Mouse (Mus musculus) induced T-regulatory cell, adult 2 months (primary cell): ENCODE results near the gene Wdr76.
"Not testable (repeated sequence)": the region's sequence is repeated elsewhere in the genome, so short reads cannot be mapped to it uniquely, and the experiment has no call there.

ENCODE experiments used
- DNase-seq: peaks from one replicate; pipeline ENCODE4 v3.0.0-alpha.2; 2012; ENCODE audit warnings: low read depth

Gene Wdr76

DNA sequence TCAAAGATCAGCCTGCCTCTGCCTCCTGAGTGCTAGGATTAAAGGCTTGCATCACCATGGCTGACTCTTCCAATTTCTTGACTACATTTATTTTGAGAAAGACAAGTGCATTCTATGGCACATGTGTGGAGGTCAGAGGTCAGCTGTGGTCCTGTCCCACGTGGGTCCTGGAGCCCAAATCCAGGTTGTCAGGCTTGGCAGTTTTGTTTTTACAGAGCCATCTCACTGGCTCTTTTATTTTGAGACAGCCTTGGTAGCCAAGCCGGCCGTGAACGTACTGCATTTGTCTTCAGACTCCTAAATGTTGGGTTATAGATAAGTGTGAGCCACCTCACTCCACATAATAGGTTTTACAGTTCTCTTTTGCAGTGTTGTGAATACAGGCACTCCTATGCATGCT lies 12.2 kb downstream of the Wdr76 start:
- DNase-seq = not testable (repeated sequence)

- no peak for DNase-seq
Measured at GRCm38 (mm10) chr2:121522006-121522405, 15.5 kb downstream of the Wdr76 start.

DNA sequence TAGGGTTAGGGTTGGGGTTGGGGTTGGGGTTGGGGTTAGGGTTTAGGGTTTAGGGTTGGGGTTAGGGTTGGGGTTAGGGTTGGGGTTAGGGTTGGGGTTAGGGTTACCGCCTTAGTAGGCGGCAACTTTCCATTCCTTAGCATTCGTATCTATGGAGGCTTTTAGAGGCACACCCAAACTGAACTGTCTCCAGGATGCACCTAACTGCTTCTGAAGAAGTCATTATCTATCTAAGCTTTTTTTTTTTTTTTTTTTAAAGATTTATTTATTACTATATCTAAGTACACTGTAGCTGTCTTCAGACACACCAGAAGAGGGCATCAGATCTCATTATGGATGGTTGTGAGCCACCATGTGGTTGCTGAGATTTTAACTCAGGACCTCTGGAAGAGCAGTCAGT lies 16.3 kb downstream of the Wdr76 start:
- not testable (repeated sequence) for DNase-seq

GRCm38 (mm10) chr2:121525056-121525455 lies 18.5 kb downstream of the Wdr76 start:
- DNase-seq = no peak

DNA sequence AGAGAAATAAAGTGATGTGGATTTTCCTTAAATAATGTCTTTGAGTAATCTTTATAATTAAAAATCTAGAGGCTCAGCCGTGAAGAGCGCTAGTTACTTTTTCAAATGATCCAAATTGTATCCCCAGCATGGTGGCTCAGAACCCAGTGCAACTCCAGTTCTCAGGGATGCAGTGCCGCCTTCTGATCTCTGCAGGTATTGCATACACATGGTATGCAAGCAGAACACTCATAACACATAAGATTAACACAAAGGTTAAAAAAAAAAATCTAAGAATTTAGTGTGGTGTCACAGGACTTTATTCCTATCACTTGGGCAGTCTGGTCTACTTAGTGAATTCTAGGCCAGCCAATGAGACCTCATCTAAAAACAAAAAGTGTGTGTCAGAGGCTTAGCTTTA lies 38.3 kb downstream of the Wdr76 start:
- no peak for DNase-seq

- no peak for DNase-seq
Measured at GRCm38 (mm10) chr2:121549630-121550029, 43.1 kb downstream of the Wdr76 start.

GRCm38 (mm10) chr2:121551271-121551670 lies 44.7 kb downstream of the Wdr76 start:
- DNase-seq = no peak

DNA sequence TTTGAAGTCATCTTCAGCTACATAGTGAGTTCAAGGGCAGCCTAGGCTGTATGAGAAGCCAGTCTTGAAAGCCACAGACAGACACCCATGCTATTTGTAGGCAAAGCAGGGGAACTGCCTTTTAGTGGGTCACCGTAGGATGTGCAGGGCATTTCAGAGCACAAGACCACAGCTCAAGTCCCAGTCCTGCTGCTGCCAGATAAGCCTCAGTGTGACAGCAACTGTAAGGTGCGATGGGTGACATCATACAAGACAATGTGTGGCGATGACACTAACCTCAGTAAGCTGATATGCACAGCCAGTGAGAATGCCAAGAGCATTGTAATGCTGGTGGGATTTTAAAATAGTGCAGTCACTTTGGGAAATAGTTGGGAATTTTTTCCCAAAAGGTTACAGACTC lies 56.6 kb downstream of the Wdr76 start:
- no peak for DNase-seq

GRCm38 (mm10) chr2:121565911-121566310 lies 59.4 kb downstream of the Wdr76 start:
- no peak for DNase-seq

DNA sequence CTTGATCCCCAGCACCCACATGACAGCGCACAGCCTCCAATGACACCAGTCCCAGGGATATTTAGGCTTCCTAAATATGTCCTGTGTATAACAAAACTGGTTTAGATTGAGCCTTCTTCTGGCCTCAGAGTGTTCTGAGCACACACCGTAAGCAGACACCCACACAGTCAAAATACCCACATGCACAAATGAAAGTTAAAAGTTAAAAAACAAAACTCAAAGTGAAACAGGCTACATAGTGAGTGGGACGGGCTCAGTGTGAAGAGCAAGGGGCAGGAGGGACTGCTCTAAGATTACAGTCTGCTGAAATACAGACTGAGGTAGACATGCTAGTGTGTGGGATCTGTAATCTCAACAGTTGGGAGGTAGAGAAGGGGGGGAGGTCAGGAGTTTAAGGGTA lies 63.5 kb downstream of the Wdr76 start:
- peak; percentile 70 for DNase-seq

DNA sequence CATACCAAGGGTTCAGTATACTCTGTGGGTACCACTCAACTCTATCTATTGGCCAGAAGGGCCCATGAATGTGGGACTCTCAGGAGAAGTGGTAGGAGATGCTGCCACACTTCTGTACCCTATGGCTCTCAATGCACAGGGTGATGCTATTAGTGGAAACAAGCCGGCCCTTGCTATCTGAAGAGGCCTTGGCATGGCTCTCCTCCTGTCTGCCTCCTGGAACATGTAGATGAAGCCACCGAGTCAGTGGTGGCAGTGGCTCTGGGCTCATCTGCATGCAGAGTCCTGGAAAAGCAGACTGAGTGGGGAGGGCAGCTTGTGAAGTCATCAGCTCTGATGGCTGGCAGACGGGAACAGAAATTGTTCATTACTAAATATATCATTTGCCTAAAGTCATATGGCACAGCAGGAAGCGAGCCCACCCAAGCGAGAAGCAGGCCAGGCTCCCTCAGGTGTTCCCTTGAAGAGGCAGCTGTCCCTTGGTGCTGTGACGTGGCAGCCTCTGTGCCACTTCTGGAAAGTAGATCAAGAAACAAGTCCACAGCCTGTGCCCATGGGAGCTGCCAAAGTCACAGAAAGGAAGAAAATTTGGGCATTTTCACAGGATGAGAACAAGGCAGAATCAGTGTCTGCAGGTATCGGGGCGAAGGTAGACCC lies 64.6 kb downstream of the Wdr76 start:
- no peak for DNase-seq

DNA sequence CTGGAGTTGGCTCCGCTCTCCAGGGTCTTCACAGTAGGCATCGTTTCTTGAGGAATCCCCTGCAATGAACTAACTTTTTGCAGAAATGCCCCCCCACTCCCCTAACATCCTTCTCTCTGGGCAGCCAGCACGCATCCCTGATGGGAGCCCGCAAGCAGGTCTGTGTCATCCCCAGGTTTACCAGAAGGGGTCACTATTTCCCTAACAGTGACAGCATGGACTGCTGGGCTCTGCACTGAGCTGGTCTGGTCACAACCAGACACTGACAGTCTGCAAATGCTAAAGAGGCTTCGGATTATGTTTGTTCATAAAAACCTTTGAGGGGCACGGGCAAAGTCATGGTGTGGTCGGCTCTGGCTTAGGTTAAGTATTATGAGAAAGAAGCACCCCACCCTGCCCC lies 65.3 kb downstream of the Wdr76 start:
- DNase-seq = peak; percentile 89

DNA sequence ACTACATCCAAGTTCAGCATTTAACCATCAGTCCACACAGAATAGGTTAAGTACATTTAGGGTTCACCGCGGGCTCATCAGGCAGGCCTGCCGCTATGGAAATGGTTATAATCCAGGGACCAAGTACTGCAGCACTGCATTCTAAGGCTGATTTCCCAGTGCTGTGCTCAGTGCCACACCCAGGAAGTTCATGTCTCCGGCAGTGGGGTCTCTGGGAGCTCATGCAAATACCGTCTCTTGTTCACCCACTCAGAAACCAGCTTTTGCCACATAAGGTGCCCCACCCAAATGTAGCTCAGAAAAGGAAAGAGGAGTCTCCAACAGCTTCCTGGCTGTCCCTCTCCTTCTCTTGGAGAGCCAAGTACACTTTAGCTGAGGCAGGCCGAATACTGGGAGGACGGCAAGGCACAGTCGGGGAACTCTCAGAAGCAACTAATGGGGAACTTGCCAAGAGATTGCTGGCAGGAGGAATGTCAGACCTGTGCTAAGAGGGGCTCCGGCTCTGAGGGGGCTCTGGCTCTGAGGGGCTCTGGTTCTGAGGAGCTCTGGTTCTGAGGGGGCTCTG lies 67.6 kb downstream of the Wdr76 start:
- no peak for DNase-seq

DNA sequence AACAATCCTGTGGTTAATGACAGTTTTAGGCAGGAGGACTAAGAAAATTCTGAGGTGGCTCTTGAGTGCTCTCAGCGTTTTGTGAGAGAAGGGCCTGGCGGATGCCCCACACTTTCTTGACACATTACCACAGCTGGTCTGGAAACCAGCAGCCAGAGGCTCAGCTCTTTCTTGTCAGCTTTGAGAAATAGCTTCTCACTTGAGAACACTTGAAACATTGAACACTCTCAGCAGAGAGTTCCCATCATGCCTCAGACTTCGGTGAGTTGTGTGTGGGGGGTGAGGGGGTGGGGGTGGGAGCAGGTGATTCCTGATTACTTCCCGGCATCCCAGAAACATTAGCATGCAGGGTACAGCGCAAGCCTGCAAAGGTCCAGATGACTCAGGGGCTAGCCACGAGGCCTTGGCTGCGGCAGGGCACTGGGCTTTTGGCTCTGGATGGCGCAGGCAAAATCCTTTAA lies 69.2 kb downstream of the Wdr76 start:
- DNase-seq = no peak

GRCm38 (mm10) chr2:121582809-121583376 lies 76.4 kb downstream of the Wdr76 start:
- DNase-seq = no peak

DNA sequence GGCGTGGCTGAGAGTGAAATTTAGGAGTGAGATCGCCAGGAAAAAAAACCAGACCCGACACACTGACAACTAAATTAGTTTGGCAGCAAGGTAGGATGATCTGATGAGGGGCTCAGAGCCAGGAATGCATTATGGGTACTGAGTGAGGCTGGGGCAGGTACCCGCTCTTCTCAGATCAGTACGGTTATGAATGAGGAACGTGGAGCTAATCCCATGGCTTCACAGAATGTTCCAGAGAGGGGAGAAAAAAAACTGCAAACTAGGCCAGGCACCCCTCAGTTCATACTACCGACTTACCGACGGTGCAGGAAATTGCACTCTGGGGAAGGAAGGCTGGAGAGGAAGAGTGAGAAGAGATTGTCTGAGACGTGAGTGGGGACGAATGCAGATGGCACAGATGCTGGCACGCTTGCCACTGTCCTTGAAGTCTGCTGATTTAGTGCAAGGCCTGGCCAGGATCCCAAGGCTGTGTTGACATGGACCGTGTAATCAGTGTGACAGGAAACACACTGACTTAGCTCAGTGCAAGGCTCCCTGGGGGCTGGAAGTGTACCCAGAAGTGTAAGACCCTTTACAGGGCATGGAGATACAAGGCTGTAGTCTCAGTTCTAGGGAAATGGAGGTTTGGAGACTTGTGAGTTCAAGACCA lies 77.1 kb downstream of the Wdr76 start:
- DNase-seq = no peak

DNA sequence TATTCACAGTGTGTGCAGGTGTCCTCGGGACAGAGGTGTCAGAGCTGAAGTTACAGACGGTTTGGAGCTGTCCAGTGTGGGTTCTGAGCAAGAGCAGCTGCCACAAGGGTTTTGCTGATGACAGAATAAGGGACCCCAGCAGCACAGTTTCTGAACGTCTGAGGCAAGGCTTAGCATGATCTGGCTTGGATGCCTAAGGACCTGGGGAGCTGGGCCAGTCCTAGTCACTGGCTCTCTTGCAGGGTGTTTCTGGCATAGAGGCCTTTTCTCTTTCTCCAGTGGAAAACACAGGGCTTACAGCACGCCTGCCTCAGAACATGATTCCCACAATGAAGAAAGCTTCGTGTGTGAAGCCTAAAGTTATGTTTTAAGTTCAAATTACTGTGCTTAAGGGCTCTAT lies 78.2 kb downstream of the Wdr76 start:
- DNase-seq = no peak

- no peak for DNase-seq
Measured at GRCm38 (mm10) chr2:121587523-121588308, 81.2 kb downstream of the Wdr76 start.

DNA sequence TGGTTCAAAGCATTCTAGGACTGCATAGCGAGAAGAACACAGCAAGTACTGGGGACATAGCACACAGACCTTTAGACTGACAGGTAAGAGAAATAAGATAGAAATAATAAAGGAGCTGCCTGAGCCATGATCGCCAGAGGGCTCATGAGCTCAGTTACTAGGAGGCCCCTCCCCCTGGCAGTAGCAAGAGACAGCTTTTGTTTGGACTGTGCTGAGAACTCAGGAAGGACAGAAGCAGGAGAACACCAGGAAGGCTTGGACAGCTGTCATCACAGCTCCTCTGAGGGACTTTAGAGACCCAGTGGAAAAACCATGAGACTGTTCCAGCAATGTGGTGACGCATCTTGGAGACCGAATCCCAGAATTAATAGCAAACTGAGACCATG lies 81.8 kb downstream of the Wdr76 start:
- no peak for DNase-seq

DNA sequence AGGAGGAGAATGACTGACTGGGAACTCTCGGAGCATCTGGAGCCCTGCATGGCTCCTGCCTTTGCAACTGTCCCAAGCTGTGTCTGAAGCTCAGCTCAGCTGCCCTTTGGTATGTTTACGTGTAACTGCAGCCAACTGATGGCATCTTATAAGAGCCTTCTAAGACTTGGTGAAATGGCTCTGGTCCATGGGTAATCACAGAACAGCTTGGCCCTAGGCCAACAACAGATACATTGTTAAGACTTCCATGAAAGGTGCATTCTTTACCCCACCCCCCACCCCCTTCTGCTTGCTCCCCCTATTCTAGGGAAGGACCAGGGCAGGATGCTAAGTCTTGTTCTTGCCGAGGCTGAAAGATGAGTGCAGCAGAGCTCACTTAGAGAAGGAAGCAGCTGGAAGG lies 87.6 kb downstream of the Wdr76 start:
- no peak for DNase-seq
